Mouse (Mus musculus): ENCODE measurements around the gene Spem2. TPM values are rescaled to one million over a fixed set of nuclear protein-coding genes. Genes with fewer than 3 reads are reported as not detected.
A peak's percentile ranks its signal among the peaks of the same experiment; 100 is the strongest.

Gene Spem2
- polyA plus RNA-seq, 1 experiment = not detected

- Histone ChIP-seq H3K4me3 (replicated peaks) (no peak overlapping the region), H3K36me3 (ENCODE audit: control insufficient read depth) (peaks cover 69% of the 10 kb centered on the region), H3K4me1 (ENCODE audit: control insufficient read depth) (peaks cover 99% of the 10 kb centered on the region), H3K9me3 (ENCODE audit: control insufficient read depth, low read length) (no peaks in the 10 kb centered on the region), H3K27me3 (ENCODE audit: control insufficient read depth) (no peaks in the 10 kb centered on the region)
- TF ChIP-seq GATA1 (IDR thresholded peaks at IDR 0.05; ENCODE audit: low read length) (no peak), TAL1 (IDR thresholded peaks at IDR 0.05; ENCODE audit: low read length) (no peak)
Measured at GRCm38 (mm10) chr11:69850754-69851153, 32.5 kb upstream of the Spem2 start.

GRCm38 (mm10) chr11:69849884-69850283, 31.6 kb upstream of the Spem2 start:
- Histone ChIP-seq H3K4me1 (ENCODE audit: control insufficient read depth) (peaks cover 98% of the 10 kb centered on the region), H3K27me3 (ENCODE audit: control insufficient read depth) (no peaks in the 10 kb centered on the region)

DNA sequence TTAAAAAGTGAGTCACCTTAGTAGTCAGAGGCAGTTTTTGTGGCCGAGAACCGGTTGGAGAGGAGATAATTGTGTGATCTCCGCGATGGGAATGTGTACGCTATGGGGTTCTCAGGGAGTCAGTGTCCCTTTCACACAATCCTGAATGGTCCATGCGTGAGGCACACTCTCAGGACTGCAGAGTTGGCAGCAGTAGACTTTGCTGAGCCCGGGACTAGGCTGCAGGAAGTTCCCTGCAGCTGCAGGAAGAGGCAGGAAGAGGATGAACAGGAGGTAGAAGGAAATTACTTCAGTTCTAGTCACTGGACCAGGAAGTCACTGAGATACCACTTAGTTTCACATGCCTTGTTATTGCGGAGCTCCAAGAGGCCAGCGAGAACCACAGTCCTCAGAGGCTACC, 30.9 kb upstream of the Spem2 start:
- Histone ChIP-seq H3K4me3 (replicated peaks) (no peak overlapping the region), H3K27me3 (ENCODE audit: control insufficient read depth) (no peaks in the 10 kb centered on the region), H3K9me3 (ENCODE audit: control insufficient read depth, low read length) (no peaks in the 10 kb centered on the region), H3K36me3 (ENCODE audit: control insufficient read depth) (peaks cover 64% of the 10 kb centered on the region), H3K4me1 (ENCODE audit: control insufficient read depth) (peaks cover 94% of the 10 kb centered on the region)
- TF ChIP-seq TAL1 (IDR thresholded peaks at IDR 0.05; ENCODE audit: low read length) = no peak
- TF ChIP-seq GATA1 (IDR thresholded peaks at IDR 0.05; ENCODE audit: low read length) = no peak

More at GRCm38 (mm10) chr11:69849884-69850283, 31.6 kb upstream of the Spem2 start:
- H3K36me3 ChIP-seq (ENCODE audit: control insufficient read depth) = peaks cover 66% of the 10 kb centered on the region
- no peaks in the 10 kb centered on the region for H3K9me3 ChIP-seq (ENCODE audit: control insufficient read depth, low read length)
- no peak overlapping the region for H3K4me3 ChIP-seq (replicated peaks)
- no peak for TF ChIP-seq TAL1 (IDR thresholded peaks at IDR 0.05; ENCODE audit: low read length)
- no peak for TF ChIP-seq GATA1 (IDR thresholded peaks at IDR 0.05; ENCODE audit: low read length)

GRCm38 (mm10) chr11:69848021-69848420, 29.8 kb upstream of the Spem2 start:
- peaks cover 58% of the 10 kb centered on the region for H3K36me3 ChIP-seq (ENCODE audit: control insufficient read depth)
- no peaks in the 10 kb centered on the region for H3K27me3 ChIP-seq (ENCODE audit: control insufficient read depth)
- H3K9me3 ChIP-seq (ENCODE audit: control insufficient read depth, low read length) = no peaks in the 10 kb centered on the region
- peaks cover 89% of the 10 kb centered on the region for H3K4me1 ChIP-seq (ENCODE audit: control insufficient read depth)
- peak overlapping the region; percentile 83 for H3K4me3 ChIP-seq (replicated peaks)
- TF ChIP-seq GATA1 (IDR thresholded peaks at IDR 0.05; ENCODE audit: low read length) (no peak), TAL1 (IDR thresholded peaks at IDR 0.05; ENCODE audit: low read length) (no peak)

DNA sequence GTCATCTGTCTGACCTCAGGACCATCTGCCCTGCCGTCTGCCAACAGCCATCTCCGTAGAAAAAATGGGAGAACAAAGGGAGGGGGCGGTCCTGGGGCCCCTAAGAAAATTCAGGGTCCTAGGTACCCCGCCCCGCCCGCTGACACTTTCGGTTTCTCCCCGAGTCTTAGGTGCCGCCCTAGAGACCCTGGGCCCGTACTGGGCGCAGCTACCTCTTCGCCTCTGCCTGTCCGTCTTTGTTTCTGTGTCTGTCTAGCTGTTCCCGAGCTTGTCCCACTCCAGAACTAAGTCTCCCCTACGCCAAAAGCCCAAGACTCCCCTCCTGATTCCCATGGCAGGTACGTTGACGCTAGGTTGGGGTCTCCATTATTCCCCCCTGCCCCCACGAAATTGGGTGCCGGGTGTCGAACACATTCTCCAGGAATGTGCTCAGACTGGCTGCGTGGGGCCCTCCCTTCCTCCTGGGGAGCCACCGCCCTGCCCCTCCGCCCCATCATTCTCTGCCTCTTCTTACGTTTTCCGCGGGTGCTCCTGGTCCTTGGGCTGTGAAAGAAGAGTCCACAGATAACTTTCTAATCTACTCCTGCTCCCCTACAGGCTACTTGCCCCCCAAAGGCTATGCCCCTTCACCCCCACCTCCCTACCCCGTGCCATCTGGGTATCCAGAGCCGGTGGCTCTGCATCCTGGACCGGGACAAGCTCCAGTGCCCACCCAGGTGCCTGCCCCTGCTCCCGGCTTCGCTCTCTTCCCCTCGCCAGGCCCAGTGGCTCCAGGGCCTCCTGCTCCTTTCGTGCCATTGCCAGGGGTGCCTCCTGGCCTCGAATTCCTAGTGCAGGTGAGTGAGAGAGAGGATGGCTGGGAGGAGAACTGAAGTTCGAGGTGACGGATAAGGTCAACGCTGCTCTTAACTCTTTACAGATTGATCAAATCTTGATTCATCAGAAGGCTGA, 28.7 kb upstream of the Spem2 start:
- Histone ChIP-seq H3K4me3 (replicated peaks) (peak overlapping the region; percentile 83), H3K9me3 (ENCODE audit: control insufficient read depth, low read length) (no peaks in the 10 kb centered on the region), H3K4me1 (ENCODE audit: control insufficient read depth) (peaks cover 85% of the 10 kb centered on the region), H3K27me3 (ENCODE audit: control insufficient read depth) (no peaks in the 10 kb centered on the region), H3K36me3 (ENCODE audit: control insufficient read depth) (peaks cover 48% of the 10 kb centered on the region)
- TF ChIP-seq GATA1 (IDR thresholded peaks at IDR 0.05; ENCODE audit: low read length) (no peak), TAL1 (IDR thresholded peaks at IDR 0.05; ENCODE audit: low read length) (no peak)

- peaks cover 40% of the 10 kb centered on the region for H3K36me3 ChIP-seq (ENCODE audit: control insufficient read depth)
- no peak for TF ChIP-seq GATA1 (IDR thresholded peaks at IDR 0.05; ENCODE audit: low read length)
- no peak for TF ChIP-seq TAL1 (IDR thresholded peaks at IDR 0.05; ENCODE audit: low read length)
- peaks cover 77% of the 10 kb centered on the region for H3K4me1 ChIP-seq (ENCODE audit: control insufficient read depth)
- no peaks in the 10 kb centered on the region for H3K9me3 ChIP-seq (ENCODE audit: control insufficient read depth, low read length)
- H3K27me3 ChIP-seq (ENCODE audit: control insufficient read depth) = no peaks in the 10 kb centered on the region
- peak within 1 kb of the TSS; percentile 83 for H3K4me3 ChIP-seq (replicated peaks)
Measured at GRCm38 (mm10) chr11:69846198-69846680, 28.0 kb upstream of the Spem2 start, which contains the start of gene Plscr3. Gene Plscr3, plus strand, starts transcription at chr11:69846376.

DNA sequence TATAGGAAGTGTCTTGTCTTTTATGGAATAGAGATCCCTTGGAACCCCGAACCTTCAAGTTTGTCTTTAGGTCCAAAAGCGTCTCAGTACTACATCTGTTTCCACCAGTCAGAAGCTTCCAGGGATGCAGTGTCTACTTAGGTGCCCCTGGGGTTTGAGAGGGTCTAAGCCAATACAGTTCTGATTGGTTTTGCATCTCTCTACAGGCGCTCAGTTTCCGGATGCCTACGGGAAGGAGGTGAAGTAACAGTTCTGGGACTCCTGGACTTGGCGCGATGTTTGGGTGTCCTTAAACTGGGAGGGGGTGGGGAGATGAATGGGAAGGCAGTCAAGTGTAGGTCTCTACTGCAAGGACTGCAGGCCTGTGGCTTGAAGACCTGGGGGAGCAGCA, 20.4 kb upstream of the Spem2 start:
- H3K4me1 ChIP-seq (ENCODE audit: control insufficient read depth) = peaks cover 67% of the 10 kb centered on the region

DNA sequence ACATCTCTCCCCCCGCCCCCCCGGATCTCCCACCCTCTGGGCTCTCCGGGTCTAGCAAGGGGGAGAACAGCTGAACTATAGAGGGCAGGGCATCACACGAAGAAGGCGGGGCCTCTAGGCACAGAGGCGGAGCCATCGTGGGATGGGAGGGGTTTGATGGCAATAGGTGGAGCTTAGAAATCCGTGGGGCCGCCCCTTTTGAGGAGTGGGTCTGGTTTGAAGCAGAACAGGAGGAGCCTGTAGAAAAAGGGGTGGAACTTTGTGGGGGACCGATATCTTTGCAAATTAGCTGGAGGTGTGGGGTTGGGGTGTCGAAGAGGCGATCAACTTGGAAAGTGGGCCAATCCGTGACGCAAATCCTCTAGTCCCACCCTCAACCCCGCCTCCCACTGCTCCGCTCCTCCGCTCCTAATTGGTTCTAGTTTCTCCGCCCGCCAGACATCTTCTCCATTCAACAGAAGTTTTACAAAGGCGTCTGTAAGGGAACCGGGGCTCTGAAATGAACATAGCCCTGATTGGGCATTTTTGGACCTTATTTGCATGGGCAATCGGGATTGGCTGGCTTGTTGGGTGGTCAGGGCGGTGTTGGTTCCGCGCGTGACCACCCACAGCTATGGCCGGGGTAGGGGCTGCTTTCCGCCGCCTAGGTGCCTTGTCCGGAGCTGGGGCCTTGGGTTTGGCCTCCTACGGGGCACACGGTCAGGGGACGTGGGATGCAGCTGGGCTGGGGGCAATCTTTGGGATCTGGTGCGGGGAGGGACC, 19.9 kb upstream of the Spem2 start, which contains the start of gene Tmem256:
Gene Tmem256, plus strand, starts transcription at position 563 of the 762 bp plus-strand sequence.
- Histone ChIP-seq H3K4me3 (replicated peaks) (peak within 1 kb of the TSS; percentile 89), H3K4me1 (ENCODE audit: control insufficient read depth) (peaks cover 69% of the 10 kb centered on the region), H3K9me3 (ENCODE audit: control insufficient read depth, low read length) (peaks cover 2% of the 10 kb centered on the region; the same call in 1 of the 2 replicates), H3K36me3 (ENCODE audit: control insufficient read depth) (peaks cover 9% of the 10 kb centered on the region), H3K27me3 (ENCODE audit: control insufficient read depth) (peaks cover 48% of the 10 kb centered on the region)
- TF ChIP-seq TAL1 (IDR thresholded peaks at IDR 0.05; ENCODE audit: low read length) = no peak
- TF ChIP-seq GATA1 (IDR thresholded peaks at IDR 0.05; ENCODE audit: low read length) = no peak

More for the DNA sequence above, 20.4 kb upstream of the Spem2 start:
- H3K36me3 ChIP-seq (ENCODE audit: control insufficient read depth) = peaks cover 9% of the 10 kb centered on the region
- TF ChIP-seq GATA1 (IDR thresholded peaks at IDR 0.05; ENCODE audit: low read length) (no peak), TAL1 (IDR thresholded peaks at IDR 0.05; ENCODE audit: low read length) (no peak)
- peak overlapping the region; percentile 89 for H3K4me3 ChIP-seq (replicated peaks)
- peaks cover 43% of the 10 kb centered on the region for H3K27me3 ChIP-seq (ENCODE audit: control insufficient read depth)
- peaks cover 2% of the 10 kb centered on the region; the same call in 1 of the 2 replicates for H3K9me3 ChIP-seq (ENCODE audit: control insufficient read depth, low read length)
